Mouse (Mus musculus) testis, postnatal 10 days (tissue): ENCODE measurements at regions not wholly inside any gene's neighbourhood (a gene's known extent, or its start where the extent isn't known, plus 50 kb on each side); places are given as distances from the start of the nearest gene placed in this dataset.

Experiments used
- DNase-seq: peaks from one replicate; pipeline ENCODE4 v3.0.0; 2021; ENCODE audit warnings: low spot score

GRCm38 (mm10) chr6:89006997-89007396, 104.9 kb downstream of the Tpra1 start:
- no peak for DNase-seq

GRCm38 (mm10) chr6:89007516-89007915, 105.5 kb downstream of the Tpra1 start:
- no peak for DNase-seq

- DNase-seq, result peak; percentile 61
These were observed 106.6 kb downstream of the Tpra1 start for GRCm38 (mm10) chr6:89008614-89009171.

DNA sequence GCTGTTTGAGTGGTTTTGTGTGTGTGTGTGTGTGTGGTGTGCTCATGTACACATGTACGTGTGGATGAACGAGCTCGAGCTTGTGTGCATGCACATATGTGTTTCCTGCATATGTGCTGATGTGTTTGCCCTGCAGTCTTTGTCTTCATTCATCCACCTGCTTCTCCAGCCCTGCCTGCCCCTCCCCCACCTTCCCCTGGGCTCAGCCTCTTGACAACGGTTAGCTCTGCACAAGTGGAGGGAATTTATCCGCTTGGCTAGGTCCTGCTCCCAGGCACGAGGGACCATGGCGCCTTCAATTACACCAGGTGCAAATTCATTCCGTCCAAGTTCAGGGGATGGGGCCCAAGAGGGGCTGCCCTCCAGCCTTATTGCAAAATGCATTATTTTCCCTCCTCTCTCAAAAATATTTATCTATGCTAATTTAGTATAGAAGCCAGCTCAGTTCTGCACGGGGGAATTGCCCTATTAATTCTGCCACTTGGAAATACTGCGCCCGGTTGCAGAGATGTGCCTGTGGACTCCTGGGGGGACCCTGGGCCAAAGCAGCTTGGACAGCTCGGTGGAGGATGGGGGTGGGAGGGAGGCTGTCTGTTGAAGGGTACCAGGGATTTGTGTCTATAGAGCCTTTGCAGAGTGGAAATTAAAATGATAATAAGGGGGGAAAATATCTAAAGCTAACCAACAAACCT, 111.1 kb downstream of the Tpra1 start:
- no peak for DNase-seq

DNA sequence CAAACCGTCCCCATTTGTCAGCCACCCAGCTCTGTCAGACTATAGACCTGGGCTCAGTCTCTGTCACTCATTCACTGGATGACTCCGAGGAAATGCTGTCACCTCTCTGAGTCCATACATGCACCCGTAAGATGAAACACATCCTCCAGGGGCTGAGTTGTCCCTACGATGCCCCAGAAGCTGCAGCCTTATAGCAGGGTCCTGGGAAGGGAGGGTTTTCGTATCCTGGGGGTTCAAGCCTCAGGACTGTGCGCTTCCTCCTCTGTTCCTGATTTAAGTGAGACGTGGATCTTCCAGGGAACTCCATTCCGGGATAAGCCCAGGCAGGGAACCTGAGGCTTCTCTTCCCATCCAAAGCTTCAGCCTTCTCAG, 111.6 kb downstream of the Tpra1 start:
- DNase-seq, result no peak

- no peak for DNase-seq
These were observed 122.1 kb downstream of the Tpra1 start for GRCm38 (mm10) chr6:89024101-89024650.

DNA sequence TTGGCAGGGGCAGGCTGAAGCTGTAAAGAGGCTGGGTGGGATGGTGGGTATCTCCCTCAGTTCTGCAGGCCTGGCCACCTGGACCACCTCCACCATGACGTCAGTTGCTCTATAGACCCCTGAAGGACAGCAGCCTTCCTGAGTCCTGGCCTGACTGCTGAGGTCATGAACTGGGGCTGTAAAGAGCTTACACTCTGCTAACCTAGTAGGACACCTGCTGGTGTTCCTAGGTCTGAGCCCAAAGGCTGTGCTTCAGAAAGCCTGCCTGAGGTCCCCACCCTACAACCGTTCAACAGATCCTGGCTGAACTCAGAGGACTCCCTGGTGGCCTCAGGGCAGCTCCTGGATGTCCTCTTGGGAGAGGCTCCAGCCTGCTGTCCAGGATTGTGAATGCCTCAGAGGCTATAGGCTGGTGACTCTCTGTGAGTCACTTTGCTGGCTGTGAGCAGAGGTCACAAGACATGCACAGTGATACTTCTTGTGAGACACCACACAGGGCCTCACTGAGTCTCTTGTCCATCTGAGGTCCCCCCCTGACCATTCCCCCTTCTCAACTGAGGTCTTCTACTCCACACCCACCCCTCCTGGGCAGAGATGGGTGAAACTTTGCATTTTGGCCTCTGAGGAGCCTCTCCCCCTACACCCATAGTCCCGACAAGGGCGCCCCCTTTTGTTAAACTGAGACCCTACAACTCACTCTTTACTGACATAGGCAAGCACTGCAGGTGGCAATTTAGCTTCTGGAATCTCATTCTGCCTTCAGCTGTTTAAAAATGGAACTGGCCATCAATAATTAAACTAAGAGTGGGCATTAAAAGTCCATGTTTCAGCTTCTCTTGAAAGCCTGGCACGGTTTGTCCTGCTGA, 131.6 kb downstream of the Tpra1 start:
- DNase-seq, result no peak

DNA sequence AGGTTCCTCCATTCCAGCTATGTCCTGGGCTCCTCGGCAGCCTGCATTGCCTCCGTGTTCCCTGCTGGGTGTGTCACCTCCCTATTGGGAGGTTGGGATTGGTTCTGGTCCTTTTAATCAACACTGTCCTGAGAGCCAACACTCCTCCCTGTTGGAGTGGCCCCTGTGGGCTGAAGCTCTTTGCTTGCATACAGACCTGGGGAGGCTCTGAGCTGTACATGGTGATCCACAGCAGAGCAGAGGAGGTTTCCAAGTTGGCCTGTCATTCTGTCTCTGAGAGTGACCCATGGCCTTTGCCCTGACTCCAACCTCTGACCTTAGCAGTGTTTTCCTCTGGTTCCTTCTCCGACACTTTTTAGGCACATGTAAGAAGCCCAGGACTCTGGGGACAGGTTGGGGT, 132.4 kb downstream of the Tpra1 start:
- no peak for DNase-seq

GRCm38 (mm10) chr6:89035061-89035835, 133.2 kb downstream of the Tpra1 start:
- no peak for DNase-seq

- DNase-seq, result no peak
These were observed 133.7 kb downstream of the Tpra1 start for GRCm38 (mm10) chr6:89035836-89036156.

GRCm38 (mm10) chr6:89037392-89037791, 135.3 kb downstream of the Tpra1 start:
- DNase-seq, result no peak

- no peak for DNase-seq
These were observed 135.8 kb downstream of the Tpra1 start for GRCm38 (mm10) chr6:89037901-89038300.

DNA sequence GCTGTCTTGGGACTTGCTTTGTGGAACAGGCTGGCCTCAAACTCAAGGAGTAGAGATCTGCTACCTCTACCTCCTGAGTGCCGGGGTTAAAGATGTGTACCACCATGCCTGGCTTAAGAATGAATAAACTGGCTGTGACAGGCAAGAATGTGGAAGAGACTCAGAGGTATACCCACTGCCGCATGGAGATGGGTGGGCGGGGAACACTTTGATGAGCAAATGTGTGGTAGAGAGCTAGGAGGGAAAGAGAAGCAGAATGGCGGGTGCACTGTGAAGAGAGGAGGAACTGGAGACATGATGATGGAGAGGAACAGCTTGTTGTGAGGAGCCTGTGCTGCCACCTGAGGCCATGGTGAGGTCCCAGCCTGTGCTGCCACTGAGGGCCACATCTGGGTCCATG, 138.9 kb downstream of the Tpra1 start:
- DNase-seq, result no peak

- no peak for DNase-seq
These were observed 140.6 kb downstream of the Tpra1 start for GRCm38 (mm10) chr6:89042478-89043239.

DNA sequence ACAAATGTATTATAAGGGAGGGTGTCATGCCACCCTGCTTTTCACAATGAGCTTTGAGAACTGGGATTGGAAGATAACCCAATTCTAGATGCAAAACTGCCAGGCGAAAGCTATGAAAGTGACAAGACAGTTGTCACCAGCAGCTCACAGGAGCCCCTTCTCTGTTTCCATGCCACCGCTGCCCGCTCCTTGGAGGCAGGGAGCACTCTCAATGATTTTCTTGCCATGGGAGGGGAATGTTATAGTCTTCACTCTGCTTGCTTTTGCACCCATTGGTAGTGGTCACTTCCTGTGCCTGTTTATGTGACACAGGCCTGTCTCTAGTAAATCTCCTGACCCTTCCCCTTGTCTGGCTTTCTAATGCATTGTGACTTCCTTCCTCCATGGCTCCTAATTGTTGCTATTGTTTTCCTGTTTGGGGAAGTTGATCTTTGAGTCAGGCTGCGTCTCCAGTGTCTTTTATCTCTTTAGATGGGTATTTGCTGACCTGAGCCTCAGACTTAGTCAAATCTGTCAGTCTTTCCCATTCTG, 143.4 kb downstream of the Tpra1 start:
- no peak for DNase-seq

DNA sequence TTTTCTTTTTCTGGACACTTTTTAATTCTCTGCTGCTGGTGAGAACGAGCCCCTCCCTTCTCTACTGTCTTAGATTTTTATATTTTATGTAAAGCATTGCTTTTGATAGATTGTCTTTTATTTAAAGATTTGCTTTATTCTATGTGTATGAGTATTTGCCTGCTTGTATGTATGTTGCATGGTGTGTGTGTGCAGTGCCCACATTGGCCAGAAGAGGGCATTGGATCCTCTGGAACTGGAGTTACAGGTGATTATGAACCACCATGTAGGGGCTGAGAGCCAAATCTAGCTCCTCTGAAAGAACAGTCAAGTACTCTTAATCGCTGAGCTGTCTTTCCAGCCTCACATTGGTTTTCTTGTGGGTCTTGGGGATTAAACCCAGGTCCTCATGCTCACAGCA, 144.4 kb downstream of the Tpra1 start:
- no peak for DNase-seq

DNA sequence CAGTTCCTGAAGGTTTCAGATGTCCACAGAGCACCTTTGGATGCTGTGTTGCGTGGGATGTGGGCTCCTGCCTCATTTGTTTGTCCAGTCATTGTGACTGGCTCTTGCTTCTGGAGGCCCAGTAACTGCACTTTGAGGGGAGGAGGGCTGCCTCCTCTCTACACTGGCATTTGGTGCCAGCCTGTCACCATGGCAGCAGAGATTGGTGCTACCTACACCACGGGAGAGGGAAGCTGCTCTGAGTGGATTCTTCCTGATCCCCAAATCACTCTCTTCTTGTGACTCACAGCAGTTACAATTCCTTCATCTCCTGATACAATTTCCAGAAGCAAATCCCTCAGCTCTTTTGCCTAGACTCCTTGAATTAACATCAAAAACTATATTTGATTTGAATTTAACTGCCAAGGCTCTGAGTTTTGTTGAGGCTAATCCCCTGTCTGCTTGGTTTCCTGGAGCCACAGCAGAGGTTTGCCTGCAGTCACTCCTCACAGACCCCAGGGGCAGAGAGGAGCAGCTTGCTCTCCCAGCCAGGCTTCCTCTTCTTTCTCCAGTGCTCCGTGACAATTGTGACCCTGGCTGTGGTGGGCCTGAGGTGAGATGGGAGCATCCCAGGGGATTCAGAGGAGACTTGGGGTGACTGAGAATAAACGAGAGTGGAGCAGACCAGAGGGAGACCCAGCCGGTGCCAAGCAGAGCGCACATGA, 145.7 kb downstream of the Tpra1 start:
- no peak for DNase-seq

- DNase-seq, result no peak
These were observed 147.2 kb downstream of the Tpra1 start for GRCm38 (mm10) chr6:89049290-89049689.

DNA sequence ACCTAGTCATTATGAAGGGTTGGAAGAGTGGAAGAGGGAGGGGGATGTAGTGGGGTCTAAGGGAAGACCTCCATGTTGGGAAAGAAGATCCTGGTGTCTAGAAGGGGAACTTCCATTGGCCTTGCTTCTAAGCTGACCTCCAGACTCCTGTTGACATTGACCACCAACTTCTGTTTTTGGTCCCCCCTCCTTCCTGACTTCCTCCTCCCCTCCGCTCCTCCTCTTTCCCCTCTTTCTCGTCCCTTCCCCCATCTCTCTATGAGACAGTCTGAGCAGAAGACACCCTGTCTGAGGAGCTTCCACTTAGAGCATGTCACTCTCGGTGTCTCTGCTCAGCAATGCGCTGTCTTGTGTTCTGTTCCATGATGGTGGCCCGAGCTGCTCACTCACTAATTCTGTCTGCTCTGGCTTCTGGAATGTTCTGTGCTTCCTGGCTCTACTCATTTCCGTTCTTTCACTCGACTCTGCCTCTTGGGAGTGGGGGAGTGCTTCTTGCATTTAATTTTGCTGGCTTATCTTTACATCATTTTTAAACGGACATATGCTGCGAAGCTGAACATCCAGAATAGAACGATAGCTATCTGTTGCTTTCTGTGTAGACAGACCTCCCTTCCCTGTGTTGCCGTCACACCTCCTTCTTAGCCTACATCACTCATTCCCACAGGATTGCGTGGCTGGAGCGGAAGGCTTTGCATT, 148.7 kb downstream of the Tpra1 start:
- DNase-seq, result no peak
